Mouse (Mus musculus) forebrain, embryonic 12.5 days (tissue): ENCODE results near the gene Dnajc10. TPM values are rescaled to one million over a fixed set of nuclear protein-coding genes. Genes with fewer than 3 reads are reported as not detected.

ENCODE experiments used
- ATAC-seq: fragments of 200-750 bp; cut with Nextera tagmentation; 2 replicates; pipeline ENCODE4 v1.8.0; 2017; ENCODE audit warnings: moderate TSS enrichment; ENCODE audit not compliant: low FRiP score
- H3K27ac ChIP-seq: fragments of 300-500 bp; sonication (generic); 2 replicates; pipeline ENCODE4 v1.5.1; 2016; ENCODE audit warnings: mild to moderate bottlenecking
- H3K27me3 ChIP-seq: fragments of 300-500 bp; sonication (generic); 2 replicates; pipeline ENCODE4 v1.6.1; 2016; ENCODE audit warnings: mild to moderate bottlenecking
- H3K36me3 ChIP-seq: fragments of 300-500 bp; sonication (generic); replicated peaks from 2 replicates; pipeline ENCODE4 v1.6.1; 2016; ENCODE audit warnings: mild to moderate bottlenecking
- H3K4me1 ChIP-seq: fragments of 300-500 bp; sonication (generic); 2 replicates; pipeline ENCODE4 v1.6.1; 2016
- H3K4me2 ChIP-seq: fragments of 300-500 bp; sonication (generic); 2 replicates; pipeline ENCODE4 v1.6.1; 2016; ENCODE audit warnings: mild to moderate bottlenecking, moderate library complexity
- H3K4me3 ChIP-seq: fragments of 300-500 bp; sonication (generic); replicated peaks from 2 replicates; pipeline ENCODE4 v1.5.1; 2016; ENCODE audit warnings: mild to moderate bottlenecking
- H3K9ac ChIP-seq: fragments of 300-500 bp; sonication (generic); 2 replicates; pipeline ENCODE4 v1.6.1; 2016; ENCODE audit warnings: mild to moderate bottlenecking
- H3K9me3 ChIP-seq: fragments of 300-500 bp; sonication (generic); 2 replicates; pipeline ENCODE4 v1.6.1; 2016
- WGBS: fragments of 180-500 bp; shearing (Covaris S2); methylation state at CpG from one replicate; pipeline ENCODE4 v1.1.7; 2016; 5-methylcytosine and 5-hydroxymethylcytosine counted together
- polyA plus RNA-seq: library from polyadenylated mRNA; unstranded; fragments of >200 nt; fragmentation: Nextera tagmentation; extraction: Ambion mirVana; gene quantifications from 2 replicates; pipeline ENCODE4 v1.2.1, GENCODE M21; 2016

Gene Dnajc10
- polyA plus RNA-seq, 1 experiment from 2014 or later = 80.8 TPM

- 82% methylated on average over 8 of the region's 8 CpGs for WGBS
- no peaks in the 10 kb centered on the region for H3K27me3 ChIP-seq
- ATAC-seq = no peak
- H3K36me3 ChIP-seq = no peaks in the 10 kb centered on the region
- no peaks in the 10 kb centered on the region for H3K9me3 ChIP-seq
- no peak overlapping the region for H3K4me2 ChIP-seq
- H3K27ac ChIP-seq = no peak overlapping the region
- H3K4me1 ChIP-seq = no peaks in the 10 kb centered on the region
- H3K9ac ChIP-seq = no peak overlapping the region
- no peak overlapping the region for H3K4me3 ChIP-seq
Observed at GRCm38 (mm10) chr2:80371458-80371857, 56.2 kb downstream of the Dnajc10 start.

GRCm38 (mm10) chr2:80374892-80375291, 59.6 kb downstream of the Dnajc10 start:
- no peak for ATAC-seq
- peaks cover 8% of the 10 kb centered on the region; the same call in 1 of the 2 replicates for H3K9me3 ChIP-seq

GRCm38 (mm10) chr2:80379848-80380247, 64.6 kb downstream of the Dnajc10 start:
- H3K4me2 ChIP-seq = no peak overlapping the region
- no peaks in the 10 kb centered on the region for H3K4me1 ChIP-seq
- H3K9ac ChIP-seq = no peak overlapping the region
- H3K27me3 ChIP-seq = no peaks in the 10 kb centered on the region
- H3K9me3 ChIP-seq = peaks cover 8% of the 10 kb centered on the region; the same call in 1 of the 2 replicates
- WGBS = 89% methylated on average over 5 of the region's 5 CpGs
- no peak overlapping the region for H3K27ac ChIP-seq
- H3K4me3 ChIP-seq = no peak overlapping the region
- H3K36me3 ChIP-seq = no peaks in the 10 kb centered on the region
- no peak for ATAC-seq

More at GRCm38 (mm10) chr2:80374892-80375291, 59.6 kb downstream of the Dnajc10 start:
- Histone ChIP-seq H3K4me1 (no peaks in the 10 kb centered on the region), H3K9ac (no peak overlapping the region), H3K4me2 (no peak overlapping the region), H3K4me3 (no peak overlapping the region), H3K27ac (no peak overlapping the region), H3K27me3 (no peaks in the 10 kb centered on the region), H3K36me3 (no peaks in the 10 kb centered on the region)

- Histone ChIP-seq H3K9ac (no peak overlapping the region), H3K36me3 (no peaks in the 10 kb centered on the region), H3K4me1 (no peaks in the 10 kb centered on the region), H3K4me2 (no peak overlapping the region), H3K27me3 (no peaks in the 10 kb centered on the region; the same call in 1 of the 2 replicates), H3K4me3 (no peak overlapping the region), H3K27ac (no peak overlapping the region), H3K9me3 (no peaks in the 10 kb centered on the region)
- WGBS = 87% methylated on average over 4 of the region's 4 CpGs
- ATAC-seq = no peak
Observed at GRCm38 (mm10) chr2:80384447-80384846, 69.2 kb downstream of the Dnajc10 start.

GRCm38 (mm10) chr2:80386255-80386654, 71.0 kb downstream of the Dnajc10 start:
- H3K4me1 ChIP-seq = no peaks in the 10 kb centered on the region

GRCm38 (mm10) chr2:80387668-80388067, 72.4 kb downstream of the Dnajc10 start:
- Histone ChIP-seq H3K4me1 (no peaks in the 10 kb centered on the region), H3K9me3 (no peaks in the 10 kb centered on the region), H3K36me3 (no peaks in the 10 kb centered on the region), H3K27ac (no peak overlapping the region), H3K9ac (no peak overlapping the region), H3K27me3 (no peaks in the 10 kb centered on the region; the same call in 1 of the 2 replicates), H3K4me3 (no peak overlapping the region), H3K4me2 (no peak overlapping the region)
- WGBS = 86% methylated on average over 9 of the region's 9 CpGs
- no peak for ATAC-seq

More at GRCm38 (mm10) chr2:80386255-80386654, 71.0 kb downstream of the Dnajc10 start:
- Histone ChIP-seq H3K9me3 (no peaks in the 10 kb centered on the region), H3K27ac (no peak overlapping the region), H3K36me3 (no peaks in the 10 kb centered on the region), H3K27me3 (no peaks in the 10 kb centered on the region; the same call in 1 of the 2 replicates), H3K9ac (no peak overlapping the region), H3K4me2 (no peak overlapping the region), H3K4me3 (no peak overlapping the region)
- no peak for ATAC-seq
- WGBS = 92% methylated on average over 2 of the region's 2 CpGs

GRCm38 (mm10) chr2:80388341-80388740, 73.1 kb downstream of the Dnajc10 start:
- no peak for ATAC-seq
- H3K9ac ChIP-seq = no peak overlapping the region
- H3K4me2 ChIP-seq = no peak overlapping the region
- H3K4me1 ChIP-seq = no peaks in the 10 kb centered on the region
- no peaks in the 10 kb centered on the region for H3K36me3 ChIP-seq
- no peaks in the 10 kb centered on the region for H3K9me3 ChIP-seq
- no peak overlapping the region for H3K4me3 ChIP-seq
- WGBS = 85% methylated on average over 3 of the region's 3 CpGs
- no peak overlapping the region for H3K27ac ChIP-seq
- no peaks in the 10 kb centered on the region; the same call in 1 of the 2 replicates for H3K27me3 ChIP-seq

- H3K4me1 ChIP-seq = peaks cover 22% of the 10 kb centered on the region
Observed at GRCm38 (mm10) chr2:80396057-80396456, 80.8 kb downstream of the Dnajc10 start.

GRCm38 (mm10) chr2:80396864-80397263, 81.6 kb downstream of the Dnajc10 start:
- peaks cover 46% of the 10 kb centered on the region for H3K27me3 ChIP-seq
- H3K4me1 ChIP-seq = peaks cover 22% of the 10 kb centered on the region
- ATAC-seq = no peak
- H3K9me3 ChIP-seq = no peaks in the 10 kb centered on the region
- no peak overlapping the region for H3K9ac ChIP-seq
- no peak overlapping the region for H3K4me2 ChIP-seq
- H3K4me3 ChIP-seq = no peak overlapping the region
- WGBS = 48% methylated on average over 3 of the region's 3 CpGs
- no peak overlapping the region for H3K27ac ChIP-seq
- H3K36me3 ChIP-seq = no peaks in the 10 kb centered on the region

More at GRCm38 (mm10) chr2:80396057-80396456, 80.8 kb downstream of the Dnajc10 start:
- Histone ChIP-seq H3K4me3 (no peak overlapping the region), H3K9ac (no peak overlapping the region), H3K27me3 (peaks cover 38% of the 10 kb centered on the region), H3K27ac (no peak overlapping the region), H3K36me3 (no peaks in the 10 kb centered on the region), H3K9me3 (no peaks in the 10 kb centered on the region), H3K4me2 (no peak overlapping the region)
- WGBS = 42% methylated on average over 7 of the region's 7 CpGs
- no peak for ATAC-seq

GRCm38 (mm10) chr2:80398595-80399099, 83.4 kb downstream of the Dnajc10 start:
- H3K4me2 ChIP-seq = no peak overlapping the region
- no peak overlapping the region for H3K9ac ChIP-seq
- WGBS = 3% methylated on average over 3 of the region's 3 CpGs
- H3K27ac ChIP-seq = no peak overlapping the region
- no peaks in the 10 kb centered on the region for H3K9me3 ChIP-seq
- no peaks in the 10 kb centered on the region for H3K36me3 ChIP-seq
- peaks cover 63% of the 10 kb centered on the region for H3K27me3 ChIP-seq
- no peak overlapping the region for H3K4me3 ChIP-seq
- ATAC-seq = peak; percentile 55; the same call in 1 of the 2 replicates
- H3K4me1 ChIP-seq = peaks cover 22% of the 10 kb centered on the region

Other genes with a start within 250 kb of the Dnajc10 start
- 2.5 and 3.7 TPM in 2 replicates for gene Pde1a, start 186.0 kb upstream of the Dnajc10 start, polyA plus RNA-seq
- gene Prdx6b, start 23.0 kb upstream of the Dnajc10 start, polyA plus RNA-seq = not detected in 2 replicates
- 8.8 and 11.5 TPM in 2 replicates for gene Frzb, start 132.2 kb downstream of the Dnajc10 start, polyA plus RNA-seq